Mouse (Mus musculus) forebrain, embryonic 11.5 days (tissue): ENCODE results near the gene Srgap1. TPM values are rescaled to one million over a fixed set of nuclear protein-coding genes. Genes with fewer than 3 reads are reported as not detected.

ENCODE experiments used
- ATAC-seq: fragments of 200-750 bp; cut with Nextera tagmentation; replicated peaks from 2 replicates; pipeline ENCODE4 v1.8.0; 2017; ENCODE audit warnings: moderate TSS enrichment; ENCODE audit not compliant: low FRiP score
- DNase-seq: peaks from one replicate; pipeline ENCODE4 v3.0.0-alpha.2; 2017; ENCODE audit warnings: low spot score
- H3K27ac ChIP-seq: fragments of 300-500 bp; sonication (generic); 2 replicates; pipeline ENCODE4 v1.5.1; 2014; ENCODE audit warnings: low read depth, low read length
- H3K27me3 ChIP-seq: fragments of 300-500 bp; sonication (generic); 2 replicates; pipeline ENCODE4 v1.6.1; 2014; ENCODE audit warnings: mild to moderate bottlenecking, low read length, mixed read lengths; ENCODE audit not compliant: control insufficient read depth, insufficient read depth
- H3K36me3 ChIP-seq: fragments of 300-500 bp; sonication (generic); 2 replicates; pipeline ENCODE4 v1.6.1; 2014; ENCODE audit warnings: mild to moderate bottlenecking, low read length, moderate library complexity, mixed read lengths; ENCODE audit not compliant: control insufficient read depth, insufficient read depth
- H3K4me1 ChIP-seq: fragments of 300-500 bp; sonication (generic); replicated peaks from 2 replicates; pipeline ENCODE4 v1.6.1; 2014; ENCODE audit warnings: low read length, mixed read lengths; ENCODE audit not compliant: control insufficient read depth, insufficient read depth
- H3K4me2 ChIP-seq: fragments of 300-500 bp; sonication (generic); 2 replicates; pipeline ENCODE4 v1.6.1; 2014; ENCODE audit warnings: low read depth, mild to moderate bottlenecking, low read length, moderate library complexity, mixed read lengths; ENCODE audit not compliant: severe bottlenecking
- H3K4me3 ChIP-seq: fragments of 300-500 bp; sonication (generic); 2 replicates; pipeline ENCODE4 v1.5.1; 2014; ENCODE audit warnings: low read depth, low read length
- H3K9ac ChIP-seq: fragments of 300-500 bp; sonication (generic); 2 replicates; pipeline ENCODE4 v1.6.1; 2014; ENCODE audit warnings: low read length
- H3K9me3 ChIP-seq: fragments of 300-500 bp; sonication (generic); 2 replicates; pipeline ENCODE4 v1.6.1; 2016; ENCODE audit warnings: low read length, mixed read lengths; ENCODE audit not compliant: control insufficient read depth
- WGBS: fragments of 180-500 bp; shearing (Covaris S2); extraction: QIAGEN DNeasy Blood & Tissue Kit; methylation state at CpG from one replicate; pipeline ENCODE4 v1.1.7; 2014; 5-methylcytosine and 5-hydroxymethylcytosine counted together
- polyA plus RNA-seq: library from polyadenylated mRNA; unstranded; fragments of >200 nt; fragmentation: Nextera tagmentation; extraction: Ambion mirVana; gene quantifications from 2 replicates; pipeline ENCODE4 v1.2.1, GENCODE M21; 2014

The Srgap1 gene
- polyA plus RNA-seq, 1 experiment from 2014 or later: 12.0 TPM

- Histone ChIP-seq H3K27ac (no peak overlapping the region), H3K4me1 (no peaks in the 10 kb centered on the region), H3K27me3 (no peaks in the 10 kb centered on the region), H3K9me3 (no peaks in the 10 kb centered on the region), H3K4me3 (no peak overlapping the region), H3K4me2 (no peak overlapping the region), H3K9ac (no peak overlapping the region), H3K36me3 (no peaks in the 10 kb centered on the region)
- 91% methylated on average over 5 of the region's 5 CpGs for WGBS
- ATAC-seq (no peak), DNase-seq (no peak)
These were observed 94.1 kb downstream of the Srgap1 start for GRCm38 (mm10) chr10:121953041-121953440.

- Histone ChIP-seq H3K4me3 (no peak overlapping the region), H3K4me1 (no peaks in the 10 kb centered on the region), H3K27me3 (no peaks in the 10 kb centered on the region), H3K36me3 (no peaks in the 10 kb centered on the region), H3K4me2 (no peak overlapping the region), H3K27ac (no peak overlapping the region), H3K9me3 (no peaks in the 10 kb centered on the region), H3K9ac (no peak overlapping the region)
- DNase-seq: no peak
- WGBS: 87% methylated on average over 8 of the region's 8 CpGs
- no peak for ATAC-seq
These were observed 100.9 kb downstream of the Srgap1 start for GRCm38 (mm10) chr10:121946173-121946572.

GRCm38 (mm10) chr10:121931909-121932308 is 115.2 kb downstream of the Srgap1 start:
- ATAC-seq: no peak
- Histone ChIP-seq H3K36me3 (no peaks in the 10 kb centered on the region), H3K4me2 (no peak overlapping the region), H3K9ac (no peak overlapping the region), H3K4me3 (no peak overlapping the region), H3K4me1 (no peaks in the 10 kb centered on the region), H3K9me3 (no peaks in the 10 kb centered on the region), H3K27me3 (no peaks in the 10 kb centered on the region), H3K27ac (no peak overlapping the region)
- 95% methylated on average over 14 of the region's 14 CpGs for WGBS
- DNase-seq: no peak

GRCm38 (mm10) chr10:121926094-121926493 is 121.0 kb downstream of the Srgap1 start:
- ATAC-seq (no peak), DNase-seq (no peak)
- Histone ChIP-seq H3K4me3 (no peak overlapping the region), H3K9ac (no peak overlapping the region), H3K27ac (no peak overlapping the region), H3K36me3 (no peaks in the 10 kb centered on the region), H3K4me2 (no peak overlapping the region), H3K27me3 (no peaks in the 10 kb centered on the region), H3K9me3 (no peaks in the 10 kb centered on the region), H3K4me1 (no peaks in the 10 kb centered on the region)
- WGBS: 88% methylated on average over 3 of the region's 3 CpGs

- no peak overlapping the region for H3K4me3 ChIP-seq
- no peaks in the 10 kb centered on the region for H3K27me3 ChIP-seq
- H3K36me3 ChIP-seq: no peaks in the 10 kb centered on the region
- H3K4me1 ChIP-seq: no peaks in the 10 kb centered on the region
- H3K4me2 ChIP-seq: no peak overlapping the region
- DNase-seq (no peak), ATAC-seq (0 out of 2 replicates have a peak, but pooled peaks have one; percentile 42)
- WGBS: 48% methylated on average over 8 of the region's 8 CpGs
- H3K9ac ChIP-seq: no peak overlapping the region
- no peaks in the 10 kb centered on the region for H3K9me3 ChIP-seq
- H3K27ac ChIP-seq: no peak overlapping the region
These were observed 128.1 kb downstream of the Srgap1 start for GRCm38 (mm10) chr10:121919016-121919415.

GRCm38 (mm10) chr10:121918579-121918978 is 128.5 kb downstream of the Srgap1 start:
- DNase-seq (no peak), ATAC-seq (peak; percentile 24; the same call in 1 of the 2 replicates)
- WGBS: 67% methylated on average over 3 of the region's 3 CpGs
- Histone ChIP-seq H3K27me3 (no peaks in the 10 kb centered on the region), H3K4me1 (no peaks in the 10 kb centered on the region), H3K27ac (no peak overlapping the region), H3K9ac (no peak overlapping the region), H3K4me2 (no peak overlapping the region), H3K36me3 (no peaks in the 10 kb centered on the region), H3K9me3 (no peaks in the 10 kb centered on the region), H3K4me3 (no peak overlapping the region)

- no peak for DNase-seq
- no peak overlapping the region for H3K4me3 ChIP-seq
- no peak overlapping the region for H3K27ac ChIP-seq
- no peaks in the 10 kb centered on the region for H3K36me3 ChIP-seq
- H3K4me2 ChIP-seq: no peak overlapping the region
- no peak overlapping the region for H3K9ac ChIP-seq
- H3K27me3 ChIP-seq: no peaks in the 10 kb centered on the region
- ATAC-seq: no peak
- WGBS: 89% methylated on average over 12 of the region's 12 CpGs
- H3K9me3 ChIP-seq: no peaks in the 10 kb centered on the region
- H3K4me1 ChIP-seq: no peaks in the 10 kb centered on the region
These were observed 131.6 kb downstream of the Srgap1 start for GRCm38 (mm10) chr10:121915530-121915929.

GRCm38 (mm10) chr10:121904137-121904536 is 143.0 kb downstream of the Srgap1 start:
- no peak for ATAC-seq
- H3K4me1 ChIP-seq: no peaks in the 10 kb centered on the region
- no peak overlapping the region for H3K4me3 ChIP-seq
- no peak overlapping the region for H3K9ac ChIP-seq
- no peaks in the 10 kb centered on the region for H3K36me3 ChIP-seq
- no peak for DNase-seq
- WGBS: 50% methylated on average over 1 of the region's 1 CpGs
- no peak overlapping the region for H3K4me2 ChIP-seq
- H3K9me3 ChIP-seq: no peaks in the 10 kb centered on the region
- no peaks in the 10 kb centered on the region for H3K27me3 ChIP-seq
- H3K27ac ChIP-seq: no peak overlapping the region

GRCm38 (mm10) chr10:121902651-121903050 is 144.5 kb downstream of the Srgap1 start:
- Histone ChIP-seq H3K9ac (no peak overlapping the region), H3K27ac (no peak overlapping the region), H3K27me3 (no peaks in the 10 kb centered on the region), H3K4me1 (no peaks in the 10 kb centered on the region), H3K36me3 (no peaks in the 10 kb centered on the region), H3K4me3 (no peak overlapping the region), H3K4me2 (no peak overlapping the region), H3K9me3 (no peaks in the 10 kb centered on the region)
- DNase-seq (no peak), ATAC-seq (no peak)
- 93% methylated on average over 8 of the region's 8 CpGs for WGBS
